Mouse (Mus musculus) telencephalon, adult 2 months (tissue): ENCODE measurements around the gene Grasp.

Experiments
- DNase-seq: peaks from one replicate; pipeline ENCODE4 v3.0.0-alpha.2; 2011; ENCODE audit warnings: low read depth, low spot score

Gene Grasp

GRCm38 (mm10) chr15:101247155-101247498 is 23.1 kb downstream of the Grasp start:
- no peak for DNase-seq

GRCm38 (mm10) chr15:101248029-101248710 is 24.2 kb downstream of the Grasp start:
- no peak for DNase-seq

- no peak for DNase-seq
These were observed 26.3 kb downstream of the Grasp start for GRCm38 (mm10) chr15:101250220-101250800.

GRCm38 (mm10) chr15:101251930-101252329 is 27.9 kb downstream of the Grasp start:
- DNase-seq = no peak

GRCm38 (mm10) chr15:101252614-101253013 is 28.6 kb downstream of the Grasp start:
- DNase-seq = no peak

- DNase-seq = no peak
These were observed 29.5 kb downstream of the Grasp start for GRCm38 (mm10) chr15:101253563-101253885.

GRCm38 (mm10) chr15:101253886-101254795 is 30.2 kb downstream of the Grasp start, which contains the start of gene Nr4a1:
Gene Nr4a1, plus strand, starts transcription at chr15:101254269.
- DNase-seq = no peak

- no peak for DNase-seq
These were observed 32.0 kb downstream of the Grasp start for GRCm38 (mm10) chr15:101255842-101256462.

GRCm38 (mm10) chr15:101256463-101257206 is 32.6 kb downstream of the Grasp start:
- no peak for DNase-seq

GRCm38 (mm10) chr15:101258420-101258819 is 34.4 kb downstream of the Grasp start:
- DNase-seq = no peak

GRCm38 (mm10) chr15:101259922-101260321 is 35.9 kb downstream of the Grasp start:
- no peak for DNase-seq

- DNase-seq = no peak
These were observed 36.4 kb downstream of the Grasp start for GRCm38 (mm10) chr15:101260387-101260786.

GRCm38 (mm10) chr15:101260874-101261622 is 37.1 kb downstream of the Grasp start:
- DNase-seq = peak; percentile 60

- DNase-seq = no peak
These were observed 38.5 kb downstream of the Grasp start for GRCm38 (mm10) chr15:101262502-101262901.

- peak; percentile 85 for DNase-seq
These were observed 42.4 kb downstream of the Grasp start for GRCm38 (mm10) chr15:101266132-101266963.

- DNase-seq = no peak
These were observed 43.4 kb downstream of the Grasp start for GRCm38 (mm10) chr15:101267053-101268032.

- DNase-seq = no peak
These were observed 46.3 kb downstream of the Grasp start for GRCm38 (mm10) chr15:101270101-101270820.

- DNase-seq = no peak
These were observed 47.1 kb downstream of the Grasp start for GRCm38 (mm10) chr15:101271107-101271506.
